Mouse (Mus musculus): ENCODE results near the gene Casp1. TPM values are rescaled to one million over a fixed set of nuclear protein-coding genes. Genes with fewer than 3 reads are reported as not detected.

Casp1 gene
- 1.1 and 2.3 TPM in 2 replicates for polyA plus RNA-seq (2012; rRNA removed; ENCODE audit: low replicate concordance)

DNA sequence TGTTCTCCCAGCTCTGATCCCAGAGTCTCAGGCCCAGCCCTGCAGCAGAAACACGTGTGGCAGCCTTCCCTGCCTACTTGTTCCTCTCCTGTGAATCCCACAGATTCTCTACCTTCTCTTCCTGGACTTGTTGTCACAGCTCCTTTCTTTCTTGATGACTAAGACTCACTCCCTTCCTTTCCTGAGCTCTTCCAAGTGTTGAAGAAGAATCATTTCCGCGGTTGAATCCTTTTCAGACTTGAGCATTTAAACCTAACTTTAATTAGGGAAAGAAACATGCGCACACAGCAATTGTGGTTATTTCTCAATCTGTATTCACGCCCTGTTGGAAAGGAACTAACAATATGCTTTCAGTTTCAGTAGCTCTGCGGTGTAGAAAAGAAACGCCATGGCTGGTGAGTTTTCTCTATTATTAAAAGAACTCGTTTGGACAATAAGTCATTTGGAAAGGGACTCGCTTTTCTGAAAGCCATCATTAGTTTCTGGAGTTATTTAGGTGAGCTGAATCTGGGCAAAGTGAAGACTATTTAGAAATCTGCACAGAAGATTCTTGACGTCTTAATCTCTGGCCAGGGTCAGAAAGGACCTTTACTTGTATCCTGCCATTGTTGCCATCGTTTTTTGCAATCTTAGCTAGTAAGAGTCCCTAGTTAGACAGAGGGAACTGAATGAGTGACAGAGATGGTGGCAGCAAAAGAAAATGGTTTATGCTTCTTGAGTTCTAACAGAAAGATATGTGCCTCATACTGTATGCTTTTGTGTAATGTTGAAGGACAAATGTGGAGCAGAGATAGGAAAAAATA is at the start of gene Casp1:
Gene Casp1 (plus strand): TSS at position 189 of the 803 bp plus-strand sequence.

DNA sequence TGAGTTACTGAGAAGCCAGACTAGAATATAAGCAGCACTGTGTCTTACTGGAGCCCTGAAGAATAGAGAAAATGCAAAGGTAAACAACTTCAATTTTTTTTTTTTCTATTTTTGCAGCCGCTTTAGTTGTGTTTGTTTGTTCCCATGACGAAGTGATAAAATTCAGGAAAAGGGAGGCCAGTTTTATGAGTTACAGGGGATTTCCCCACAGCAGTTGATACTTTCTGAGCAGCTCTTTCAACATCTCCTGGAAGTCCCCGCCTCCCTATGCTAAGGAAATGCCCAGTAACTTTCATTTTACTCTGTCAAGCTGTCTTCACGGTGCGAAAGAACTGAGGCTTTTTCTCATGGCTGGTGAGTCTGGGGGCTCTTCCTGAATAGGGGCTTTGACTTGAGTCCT is 10.2 kb downstream of the Casp1 start, which contains the start of gene Casp4:
Gene Casp4 (plus strand): TSS at position 268 of the 400 bp plus-strand sequence.

DNA sequence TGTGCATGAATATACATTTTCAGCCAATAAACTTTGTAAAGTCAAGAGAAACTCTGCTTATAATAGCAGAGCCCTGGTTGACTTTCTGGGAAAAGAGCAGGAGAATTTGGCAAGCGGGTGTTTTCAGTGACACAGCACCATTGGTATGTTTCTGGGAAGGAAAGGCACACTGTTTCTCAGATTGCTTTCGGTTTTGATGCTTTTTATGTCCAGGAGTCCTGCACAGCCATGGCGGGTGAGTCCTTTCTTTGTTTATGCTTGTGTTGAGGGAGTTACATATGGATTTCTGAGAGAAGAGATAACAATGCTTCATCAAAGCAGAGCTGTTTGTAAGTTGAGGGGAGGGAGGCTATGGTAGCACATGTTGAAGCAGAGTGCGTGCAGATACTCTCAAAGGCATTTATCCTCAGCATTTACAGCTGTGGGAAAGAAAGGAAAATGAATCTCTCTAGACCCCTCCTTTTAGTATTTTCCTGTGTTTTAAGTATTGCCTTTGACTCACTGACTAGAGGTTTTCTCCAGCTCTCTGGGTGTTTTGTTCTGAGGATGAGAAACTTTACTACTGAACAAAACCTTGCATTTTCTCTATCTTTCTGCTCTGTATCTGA is 47.1 kb downstream of the Casp1 start, which contains the start of gene Casp12:
Gene Casp12 (plus strand): TSS at position 140 of the 608 bp plus-strand sequence.

Other genes with a start within 250 kb of the Casp1 start
- gene Casp4, start 10.3 kb downstream of the Casp1 start, polyA plus RNA-seq (2012; rRNA removed; ENCODE audit: low replicate concordance): 3.8 and 11.7 TPM in 2 replicates
- gene Casp12, start 46.9 kb downstream of the Casp1 start, polyA plus RNA-seq (2012; rRNA removed; ENCODE audit: low replicate concordance): 1.8 and 5.6 TPM in 2 replicates